ENCODE assay signal across 9 mouse cellular contexts in the genomic region with DNA sequence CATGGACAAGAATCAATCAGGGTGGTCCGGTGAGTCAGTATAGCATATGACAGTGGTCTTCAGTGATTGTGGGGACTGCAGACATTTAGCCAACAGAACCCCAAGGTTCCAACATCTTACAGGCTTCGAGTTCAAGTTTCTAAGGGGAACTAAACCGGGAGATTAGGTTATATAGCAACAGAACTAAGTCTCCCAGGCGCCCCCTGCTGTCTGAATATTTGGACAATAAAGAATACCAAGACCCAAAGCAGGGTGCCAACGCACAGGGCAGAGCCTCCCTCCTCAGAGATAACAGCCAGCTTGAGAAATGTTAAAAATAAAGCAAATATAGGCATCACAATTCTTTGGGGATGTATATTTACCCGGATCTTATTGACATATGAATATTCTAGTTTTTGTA. TPM values are rescaled to one million over a fixed set of nuclear protein-coding genes. Genes with fewer than 3 reads are reported as not detected.
DNase-seq lines count a peak whose midpoint lies in the region; ATAC-seq and TF ChIP-seq lines count a peak whose summit lies in the region.
"Had no signal": no experiment of that assay in that cellular context is flagged by ENCODE, and none has a peak within 500 bp of the region (broad histone marks: within the 10 kb centered on the region; RNA-seq: fewer than 3 reads in every experiment).

No protein-coding gene starts in this region.

- no peak overlapping the region for H3K4me2 ChIP-seq in kidney, embryonic 15.5 days
- H3K4me2 ChIP-seq in hindbrain, postnatal 0 days (ENCODE audit: low read depth, low read length), result no peak overlapping the region
- H3K4me2 ChIP-seq: embryonic facial prominence, embryonic 13.5 days had no signal

- H3K36me3 ChIP-seq in kidney, embryonic 15.5 days, result no peaks in the 10 kb centered on the region
- H3K36me3 ChIP-seq in hindbrain, postnatal 0 days (ENCODE audit: insufficient read depth, low read length), result no peaks in the 10 kb centered on the region
- H3K36me3 ChIP-seq: embryonic facial prominence, embryonic 13.5 days had no signal

- no peak for TF ChIP-seq POLR2A in cortical plate, adult 2 months (IDR thresholded peaks at IDR 0.05; ENCODE audit: extremely low read depth, insufficient read depth, low read length)

- TF ChIP-seq CTCF in cortical plate, adult 2 months (IDR thresholded peaks at IDR 0.05; ENCODE audit: extremely low read depth, insufficient read depth, low read length), result peak; percentile 37; the same call in 1 of the 2 replicates
- TF ChIP-seq CTCF in hindbrain, postnatal 0 days (IDR thresholded peaks at IDR 0.05; ENCODE audit: low read depth), result peak; percentile 51

- no peak overlapping the region for H3K9ac ChIP-seq in kidney, embryonic 15.5 days
- H3K9ac ChIP-seq in hindbrain, postnatal 0 days (replicated peaks; ENCODE audit: low read length), result no peak overlapping the region
- H3K9ac ChIP-seq: embryonic facial prominence, embryonic 13.5 days had no signal

- no peak overlapping the region for H3K27ac ChIP-seq in kidney, embryonic 15.5 days
- H3K27ac ChIP-seq in cortical plate, adult 2 months (ENCODE audit: insufficient read depth, low read length), result no peak overlapping the region
- H3K27ac ChIP-seq in hindbrain, postnatal 0 days, result no peak overlapping the region
- H3K27ac ChIP-seq: embryonic facial prominence, embryonic 13.5 days had no signal

- no peak overlapping the region for H3K4me3 ChIP-seq in kidney, embryonic 15.5 days (replicated peaks)
- H3K4me3 ChIP-seq in cortical plate, adult 2 months (ENCODE audit: insufficient read depth, low read length), result no peak overlapping the region
- H3K4me3 ChIP-seq in hindbrain, postnatal 0 days (ENCODE audit: low read length), result no peak overlapping the region
- H3K4me3 ChIP-seq: embryonic facial prominence, embryonic 13.5 days had no signal

- H3K4me1 ChIP-seq in kidney, embryonic 15.5 days, result peaks cover 11% of the 10 kb centered on the region
- no peaks in the 10 kb centered on the region for H3K4me1 ChIP-seq in cortical plate, adult 2 months (ENCODE audit: control insufficient read depth, insufficient read depth, low read length)
- no peaks in the 10 kb centered on the region for H3K4me1 ChIP-seq in hindbrain, postnatal 0 days (ENCODE audit: insufficient read depth, low read length)

- no peaks in the 10 kb centered on the region for H3K9me3 ChIP-seq in kidney, embryonic 15.5 days (replicated peaks)
- no peaks in the 10 kb centered on the region for H3K9me3 ChIP-seq in hindbrain, postnatal 0 days (ENCODE audit: low read length)
- H3K9me3 ChIP-seq: embryonic facial prominence, embryonic 13.5 days had no signal

- H3K27me3 ChIP-seq in kidney, embryonic 15.5 days, result no peaks in the 10 kb centered on the region
- no peaks in the 10 kb centered on the region for H3K27me3 ChIP-seq in hindbrain, postnatal 0 days (ENCODE audit: insufficient read depth, low read length)
- H3K27me3 ChIP-seq: embryonic facial prominence, embryonic 13.5 days had no signal

- 44% methylated on average over 6 of the region's 6 CpGs for whole genome bisulfite sequencing in kidney, embryonic 15.5 days
- WGBS in hindbrain, postnatal 0 days, result 44% methylated on average over 6 of the region's 6 CpGs

- ATAC-seq in kidney, embryonic 15.5 days (replicated peaks; ENCODE audit: low FRiP score), result no peak
- no peak for ATAC-seq in hindbrain, postnatal 0 days

- intact Hi-C loops in left cerebral cortex, postnatal 25 days (cut with DNase I), result loop anchor here (1.0 to 5.0 kb wide), 2 partner anchors 787 to 876 kb away; no protein-coding TSS in a partner anchor

- DNase-seq in kidney, adult 11 months, result peak; percentile 50
- peak; percentile 82 for DNase-seq in adipocyte (ENCODE audit: low spot score)
- DNase-seq in hindbrain, postnatal 0 days (ENCODE audit: low spot score), result peak; percentile 72
- peak; percentile 72 to 78 for DNase-seq in left cerebral cortex, postnatal 25 days (ENCODE audit: low spot score in 2 of 2)
- DNase-seq in ovary, postnatal 10 days (ENCODE audit: low spot score), result peak; percentile 24
- DNase-seq in thymus, postnatal 0 days (ENCODE audit: low spot score), result peak; percentile 79

RNA-seq across cellular contexts. Expression of a gene that starts 24.0 kb away (rescaled TPM):
- polyA plus RNA-seq in kidney, embryonic 15.5 days (2015; fragmentation: Nextera tagmentation; extraction: Ambion mirVana), result 0.90 and 1.5 TPM in 2 replicates
- polyA plus RNA-seq in cortical plate, adult 2 months (2012; rRNA removed), result 0.61 and 0.71 TPM in 2 replicates
- 0.16 and 0.22 TPM in 2 replicates for total RNA-seq in hindbrain, postnatal 0 days (2014; rRNA removed)
- polyA plus RNA-seq in hindbrain, postnatal 0 days (2015; fragmentation: Nextera tagmentation; extraction: Ambion mirVana), result 0.41 and 0.76 TPM in 2 replicates
- total RNA-seq in left cerebral cortex, postnatal 25 days (2021), result under 1 TPM; 0.30 to 0.62 TPM
- polyA plus RNA-seq in thymus, postnatal 0 days (2015; fragmentation: Nextera tagmentation; extraction: Ambion mirVana), result 66.6 and 104 TPM in 2 replicates

RNA-seq across cellular contexts. Expression of a gene that starts 53.1 kb away (rescaled TPM):
- polyA plus RNA-seq in kidney, embryonic 15.5 days (2015; fragmentation: Nextera tagmentation; extraction: Ambion mirVana), result 118 and 136 TPM in 2 replicates
- 26.7 and 32.1 TPM in 2 replicates for polyA plus RNA-seq in cortical plate, adult 2 months (2012; rRNA removed)
- total RNA-seq in hindbrain, postnatal 0 days (2014; rRNA removed), result 10.6 and 12.9 TPM in 2 replicates
- polyA plus RNA-seq in hindbrain, postnatal 0 days (2015; fragmentation: Nextera tagmentation; extraction: Ambion mirVana), result 93.9 and 98.8 TPM in 2 replicates
- total RNA-seq in left cerebral cortex, postnatal 25 days (2021), result 10 to 100 TPM; 69.5 to 72.0 TPM
- 263 and 298 TPM in 2 replicates for polyA plus RNA-seq in thymus, postnatal 0 days (2015; fragmentation: Nextera tagmentation; extraction: Ambion mirVana)

Comparison
In these comparisons a context has a peak if more than half of its experiments do, and no peak if none do; other contexts are left out.
1. DNase-seq: peak in every context shown above with its lines; median percentile 82 in adipocyte; 79 in thymus, postnatal 0 days; 75 in left cerebral cortex, postnatal 25 days; 72 in hindbrain, postnatal 0 days; 50 in kidney, adult 11 months; 24 in ovary, postnatal 10 days.
2. RNA of a gene that starts 24.0 kb away (polyA plus RNA-seq): 66.6 to 104 TPM in thymus, postnatal 0 days; 0.90 to 1.5 TPM in kidney, embryonic 15.5 days, 0.61 to 0.71 TPM in cortical plate, adult 2 months and 0.41 to 0.76 TPM in hindbrain, postnatal 0 days; every median in the first group is over 10 times any median in the second.